Mouse (Mus musculus) adrenal gland (tissue): ENCODE data around the gene Zbed6.

Experiments used
- intact Hi-C: fragments of 180-260 bp; cut with DNase I; formaldehyde crosslinking; loops from one replicate; pipeline ENCODE4 v1.15.1; 2025

The Zbed6 gene

DNA sequence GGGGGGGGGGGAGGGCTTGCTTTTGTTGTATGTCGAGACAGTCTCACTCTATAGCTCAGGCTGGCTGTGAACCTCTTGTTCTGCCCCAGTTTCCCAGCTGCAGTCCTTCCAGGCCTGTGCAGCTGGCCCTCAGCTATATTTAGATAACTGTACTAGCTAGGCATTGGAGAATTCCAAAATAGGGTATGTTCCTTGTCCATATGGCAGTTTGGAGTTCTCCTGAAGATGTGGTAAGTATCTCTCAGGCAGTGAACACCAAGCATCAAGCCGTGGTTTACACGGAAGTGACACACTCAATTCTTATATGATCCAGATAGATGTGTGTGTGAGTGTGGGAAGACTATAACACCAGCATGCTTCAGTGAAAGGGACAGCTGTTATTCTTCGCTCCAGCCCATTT, 2.7 kb upstream of the Zbed6 start:
- intact Hi-C loops, result no loop called here

DNA sequence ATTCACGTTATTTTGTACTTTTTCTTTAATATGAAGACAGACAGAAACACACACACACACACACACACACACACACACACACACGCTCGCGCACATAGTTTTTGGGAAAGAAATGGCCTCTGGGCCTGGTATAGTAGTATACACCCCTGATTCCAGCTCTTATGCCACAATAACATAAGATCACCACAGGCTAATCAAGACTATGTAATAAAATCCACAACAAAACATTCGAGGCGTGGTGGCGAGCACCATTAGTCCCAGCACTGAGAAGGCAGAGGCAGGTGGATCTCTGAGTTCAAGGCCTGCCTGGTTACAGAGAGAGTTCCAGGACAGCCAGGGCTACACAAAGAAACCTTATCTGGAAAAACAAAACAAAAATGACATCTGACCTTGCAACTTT, 2.3 kb upstream of the Zbed6 start:
- intact Hi-C loops, result no loop called here

DNA sequence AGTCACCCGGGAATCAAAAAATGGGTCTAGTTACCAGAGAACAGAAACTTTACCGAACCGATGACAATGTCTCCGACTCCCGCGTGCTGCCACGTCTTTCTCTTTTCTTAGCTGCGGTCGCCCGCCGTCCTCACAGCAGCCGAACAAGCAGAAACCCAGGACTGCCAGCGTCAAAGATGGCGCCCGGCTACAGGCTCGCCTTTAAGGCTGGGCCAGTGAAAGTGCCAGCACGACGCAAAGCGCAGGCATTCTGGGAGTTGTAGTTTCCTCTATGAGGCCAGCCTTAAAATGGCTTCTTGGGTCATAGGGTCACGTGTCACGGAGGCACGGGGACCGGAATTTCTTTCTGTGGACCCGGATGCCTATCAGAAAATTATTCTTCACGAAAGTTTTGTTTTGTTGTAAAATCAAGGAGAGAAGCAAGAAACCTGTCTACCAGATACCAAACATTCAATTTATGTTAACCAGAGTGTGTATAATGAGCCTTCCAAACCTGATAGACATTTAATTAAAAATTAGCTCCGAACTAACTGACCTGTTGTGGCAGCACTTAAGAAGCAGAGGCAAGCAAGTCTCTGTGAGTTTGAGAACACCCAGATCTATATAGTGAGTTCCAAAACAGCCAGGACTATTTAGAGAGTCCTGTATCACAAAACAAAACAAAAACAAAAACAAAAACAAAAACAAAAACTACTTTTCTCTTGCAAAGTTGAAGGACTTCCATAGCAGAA, 683 bp upstream of the Zbed6 start, which contains the start of gene Gm38394:
Gene Gm38394, minus strand, starts transcription at position 116 of the 731 bp plus-strand sequence.
- intact Hi-C loops, result no loop called here

DNA sequence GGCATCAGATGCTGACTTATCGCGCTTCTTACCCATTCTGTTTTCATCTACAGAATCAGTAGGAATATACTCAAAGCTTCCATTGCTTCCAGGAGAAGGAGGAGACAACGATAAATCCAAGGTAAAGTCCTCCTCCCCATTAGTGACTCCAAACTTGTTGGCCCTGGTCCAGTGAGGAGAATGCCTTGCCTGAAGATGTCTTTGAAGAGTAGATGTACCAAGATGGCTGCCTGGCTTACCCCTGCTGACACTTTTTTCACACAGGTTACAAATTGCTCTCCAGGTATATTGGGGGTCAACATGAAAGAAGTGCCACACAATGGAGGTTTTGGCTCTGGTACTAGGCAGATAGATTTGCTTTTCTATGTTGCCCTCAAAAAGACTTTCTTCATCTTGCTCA, 1.8 kb downstream of the Zbed6 start:
- intact Hi-C loops, result no loop called here

DNA sequence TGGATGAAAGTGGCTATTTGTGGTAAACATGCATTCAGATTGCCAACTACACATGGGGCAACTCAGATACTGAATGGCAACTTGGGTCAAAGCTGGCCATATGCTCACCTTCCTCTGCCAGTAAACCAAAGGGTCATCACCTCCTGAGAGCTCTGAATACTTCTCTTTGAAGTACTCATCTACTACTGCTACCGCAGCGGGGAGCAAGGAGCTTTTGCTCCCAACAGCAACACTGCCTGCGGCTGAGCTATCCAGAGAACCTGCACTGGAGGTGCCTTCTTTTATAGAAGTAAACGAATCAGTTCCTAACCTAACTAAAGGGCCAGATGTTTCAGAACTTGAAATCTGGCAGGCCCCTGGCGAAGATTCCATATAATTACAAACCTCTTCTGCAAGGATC, 3.9 kb downstream of the Zbed6 start:
- intact Hi-C loops, result no loop called here

DNA sequence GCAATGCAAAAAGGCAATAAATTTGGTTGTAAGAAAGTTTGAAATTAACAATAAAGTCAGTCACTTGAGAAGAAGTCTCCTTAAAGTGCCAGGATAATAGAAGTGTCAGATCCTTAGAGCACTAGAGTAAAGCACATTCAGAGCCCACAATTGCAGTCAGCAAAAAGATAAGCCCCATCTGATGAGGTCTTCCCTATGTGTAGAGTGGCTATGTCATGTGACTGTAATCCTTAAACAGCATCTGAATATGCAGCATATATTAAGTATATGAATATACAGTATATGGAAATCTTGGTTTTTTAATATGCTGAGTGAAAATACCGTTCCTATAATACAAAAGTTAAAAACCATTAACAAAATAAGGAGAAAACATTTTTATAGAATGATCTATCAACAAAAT, 7.7 kb downstream of the Zbed6 start:
- intact Hi-C loops, result no loop called here

DNA sequence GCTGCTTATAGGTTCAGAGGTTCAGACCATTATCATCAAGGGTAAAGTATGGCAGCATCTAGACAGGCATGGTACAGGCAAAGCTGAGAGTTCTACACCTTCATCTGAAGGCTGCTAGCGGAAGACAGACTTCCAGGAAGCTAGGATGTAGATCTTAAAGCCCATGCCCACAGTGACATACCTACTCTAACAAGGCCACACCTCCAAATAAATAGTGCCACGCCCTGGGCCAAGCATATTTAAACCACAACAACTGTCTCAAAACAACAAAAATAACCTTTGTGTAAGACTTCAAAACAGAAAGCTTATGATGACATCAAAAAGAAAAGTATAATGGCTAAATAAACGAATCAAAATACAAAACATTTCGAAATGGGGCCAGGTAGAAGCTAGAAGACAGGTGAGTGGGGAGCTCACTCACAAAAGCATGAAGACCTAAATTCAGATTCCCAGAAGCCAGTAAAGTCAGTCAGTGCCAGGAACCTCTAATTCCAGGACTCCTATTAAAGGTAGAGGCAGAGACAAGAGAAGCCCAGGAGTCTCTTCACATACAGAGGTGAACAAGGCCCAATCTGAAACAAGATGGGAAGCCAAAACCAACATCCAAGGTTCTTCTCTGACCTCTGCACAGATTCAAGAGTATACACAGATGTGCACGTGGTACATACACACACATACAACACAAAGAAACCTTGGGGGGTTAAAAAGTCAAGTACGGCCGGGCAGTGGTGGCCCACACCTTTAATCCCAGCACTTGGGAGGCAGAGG, 10.2 kb downstream of the Zbed6 start:
- intact Hi-C loops, result no loop called here

DNA sequence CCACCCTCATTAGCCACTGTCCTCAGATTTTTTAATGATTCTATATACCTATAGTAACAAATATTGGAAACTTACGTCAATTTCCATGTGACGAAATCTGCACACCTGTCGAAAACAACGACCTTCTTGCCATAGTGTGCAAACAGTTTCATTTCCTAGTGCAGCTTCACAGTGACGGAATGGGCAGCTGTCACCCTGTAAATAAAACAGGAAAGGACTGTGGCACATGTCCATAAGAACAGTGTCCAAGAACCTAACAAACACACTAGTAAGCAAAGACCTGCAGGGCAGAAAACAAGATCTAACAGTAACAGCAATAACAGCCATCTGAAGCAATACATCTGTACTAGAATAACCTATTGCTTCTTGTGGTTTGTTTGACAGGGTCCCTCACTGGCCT, 15.0 kb downstream of the Zbed6 start:
- intact Hi-C loops, result no loop called here

DNA sequence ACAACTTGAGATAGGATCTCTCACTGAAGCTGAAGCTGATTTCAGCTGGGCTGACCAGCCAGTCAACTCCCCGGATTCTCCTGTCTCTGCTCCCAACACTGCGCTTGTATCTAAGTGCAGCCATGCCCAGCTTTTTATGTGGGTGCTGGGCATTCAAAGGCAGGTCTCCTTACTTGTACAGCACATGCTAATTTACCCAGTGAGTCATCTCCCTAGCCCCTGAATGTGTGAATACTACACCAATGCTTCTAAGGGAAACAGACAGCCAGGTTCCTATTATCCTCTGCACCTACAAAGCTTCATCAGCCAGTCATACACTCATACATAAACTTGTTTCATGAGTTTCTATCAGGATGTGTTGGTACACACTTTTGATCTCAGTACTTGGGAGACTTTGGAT, 19.5 kb downstream of the Zbed6 start:
- intact Hi-C loops, result no loop called here

DNA sequence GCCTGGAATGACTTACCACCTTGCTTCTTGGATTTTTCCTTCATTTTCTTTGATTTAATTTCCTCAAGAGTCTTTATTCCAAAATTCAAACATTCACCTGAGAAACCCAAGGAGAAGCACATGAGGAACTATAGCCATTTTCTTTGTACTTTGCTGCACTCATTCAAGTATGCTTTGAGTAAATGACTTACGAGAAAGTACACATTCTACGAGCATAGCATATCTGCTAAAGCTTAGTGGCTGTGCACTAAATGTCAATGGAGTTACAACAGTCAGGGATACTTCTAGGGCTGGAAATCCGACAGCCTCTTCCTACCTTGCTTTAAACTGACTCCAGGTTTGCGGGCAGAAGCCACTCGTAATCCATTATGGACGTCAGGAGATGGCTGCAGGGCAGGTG, 22.2 kb downstream of the Zbed6 start:
- intact Hi-C loops, result no loop called here

DNA sequence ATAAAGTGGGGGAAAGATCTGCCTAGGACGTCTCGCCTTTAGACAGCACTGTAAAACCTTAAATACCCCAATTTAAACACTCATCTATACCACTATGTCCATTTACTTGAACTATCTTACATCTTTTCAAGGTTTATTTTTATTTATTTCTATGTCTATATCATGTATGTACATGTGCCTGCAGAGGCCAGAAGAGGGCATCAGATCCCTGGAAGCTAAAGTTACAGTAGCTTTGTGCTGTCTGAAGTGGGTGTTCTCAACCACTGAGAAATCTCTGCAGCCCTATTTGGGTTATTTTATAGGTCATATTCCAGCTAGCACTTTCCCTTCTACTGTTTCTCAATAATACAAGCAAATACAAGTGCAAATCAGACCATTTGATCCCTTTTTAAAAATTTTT, 28.5 kb downstream of the Zbed6 start:
- intact Hi-C loops, result no loop called here

DNA sequence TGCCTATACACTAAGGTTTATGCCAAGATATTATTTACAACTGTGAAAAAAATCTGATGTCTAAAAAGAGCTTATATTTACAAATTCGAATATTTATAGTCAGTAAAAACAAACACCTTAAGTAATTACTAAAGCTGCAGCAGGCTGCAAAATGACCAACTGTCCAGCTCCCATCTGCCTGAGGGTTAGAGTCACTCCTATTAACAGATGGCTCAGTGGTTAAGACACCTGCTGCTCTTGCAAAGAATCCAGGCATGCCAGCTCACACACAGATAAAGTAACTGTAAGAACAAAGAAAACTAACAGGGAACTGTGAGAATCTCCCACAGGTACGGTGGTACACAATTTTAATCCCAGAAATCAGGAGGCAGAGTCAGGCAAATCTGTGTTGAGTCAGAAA, 35.6 kb downstream of the Zbed6 start:
- intact Hi-C loops, result no loop called here

DNA sequence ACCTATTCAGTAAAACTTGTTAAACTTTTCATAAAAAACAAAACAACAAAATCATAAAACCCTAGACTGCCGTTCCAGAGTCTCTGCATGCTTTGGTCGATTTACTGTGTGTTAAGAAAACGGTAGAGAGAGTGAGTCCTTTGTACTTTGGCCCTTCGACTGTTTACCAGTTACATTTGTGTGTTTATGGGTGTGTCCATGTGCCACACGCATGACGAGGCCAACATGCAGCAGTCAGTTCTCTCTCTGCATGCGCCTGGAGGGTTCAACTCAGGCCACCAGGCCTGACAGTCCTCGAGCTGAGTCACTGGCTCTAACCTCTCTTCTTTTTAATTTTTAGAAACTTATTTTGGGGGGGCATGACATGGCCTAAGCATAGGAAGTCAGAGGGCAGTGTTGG, 42.4 kb downstream of the Zbed6 start:
- intact Hi-C loops, result loop anchor here (10.0 kb wide), 1 partner anchor 444 kb away; no protein-coding TSS in a partner anchor

DNA sequence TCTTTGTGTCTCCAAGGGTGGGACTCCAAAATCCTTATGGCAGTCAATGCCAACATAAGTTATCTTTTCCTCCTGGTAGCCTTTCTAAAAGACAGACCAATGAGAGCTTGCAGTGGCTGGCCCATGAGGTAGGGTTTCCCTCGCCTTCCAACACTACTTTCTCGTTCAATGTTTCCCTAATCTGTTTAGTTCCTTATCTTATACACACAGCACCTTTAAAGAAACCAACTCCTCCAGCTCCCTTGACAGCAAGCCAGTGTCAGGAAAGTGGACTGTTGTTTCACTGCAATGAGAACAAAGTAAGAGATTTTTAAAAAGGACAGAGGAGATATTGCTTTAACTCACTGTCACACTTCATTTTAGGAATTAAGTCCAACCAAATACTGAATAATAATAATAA, 42.8 kb downstream of the Zbed6 start:
- intact Hi-C loops, result loop anchor here (10.0 kb wide), 1 partner anchor 443 kb away; no protein-coding TSS in a partner anchor

DNA sequence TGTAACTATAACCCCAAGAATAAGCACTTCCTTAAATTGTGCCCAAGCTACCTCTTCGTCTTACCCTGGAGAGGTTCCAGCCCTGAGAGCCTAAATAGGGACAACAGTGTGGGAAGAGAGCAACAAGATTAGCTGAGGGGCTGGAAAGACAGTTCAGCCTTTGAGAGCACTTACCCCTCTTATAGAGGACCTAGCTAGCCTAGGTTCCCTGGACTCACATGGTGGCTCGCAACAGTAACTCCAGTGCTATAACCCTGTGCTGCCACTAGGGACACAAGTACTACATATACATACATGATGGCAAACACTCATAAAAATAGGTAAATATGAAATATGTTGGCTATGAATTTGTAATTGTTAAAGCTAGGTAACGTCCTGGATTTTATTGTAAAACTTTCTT, 46.9 kb downstream of the Zbed6 start:
- intact Hi-C loops, result loop anchor here (10.0 kb wide), 1 partner anchor 439 kb away; no protein-coding TSS in a partner anchor

DNA sequence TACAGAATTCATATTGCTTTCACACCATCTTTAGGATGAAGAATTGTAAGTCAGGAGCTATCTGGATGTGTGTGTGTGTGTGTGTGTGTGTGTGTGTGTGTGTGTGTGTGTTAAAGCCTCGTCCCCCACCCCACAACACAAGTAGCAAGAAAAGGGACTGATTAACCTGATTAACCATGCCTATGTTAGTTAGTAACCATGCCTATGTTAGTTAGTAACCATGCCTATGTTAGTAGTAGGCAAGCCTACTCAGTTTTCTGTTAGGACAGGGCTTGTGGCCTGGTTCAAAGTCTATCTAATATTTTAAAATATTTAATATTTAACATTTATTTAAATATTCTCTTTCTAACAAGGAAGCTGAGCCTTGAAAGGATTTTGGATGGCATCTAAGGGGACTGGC, 49.2 kb downstream of the Zbed6 start:
- intact Hi-C loops, result loop anchor here (2.0 to 10.0 kb wide), 3 partner anchors 229 to 437 kb away; no protein-coding TSS in a partner anchor

DNA sequence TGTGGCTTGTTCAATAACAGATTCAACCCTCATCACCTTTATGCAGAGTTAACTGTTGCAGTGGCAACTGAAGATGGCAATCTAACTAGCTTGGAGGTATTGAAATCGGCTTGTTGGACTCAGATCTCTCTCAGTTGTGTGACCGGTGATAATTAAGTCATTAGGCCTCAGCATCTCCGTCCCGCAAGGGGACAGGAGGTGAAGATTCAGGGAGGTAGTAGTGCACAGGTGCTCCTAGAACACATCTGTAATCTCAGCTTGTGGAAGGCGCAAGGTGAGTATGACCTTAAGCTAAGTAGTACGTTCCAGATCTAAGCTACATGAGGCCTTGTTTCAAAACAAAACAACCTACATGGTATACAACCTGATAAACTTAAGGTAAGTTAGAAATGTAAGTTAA, 50.1 kb downstream of the Zbed6 start:
- intact Hi-C loops, result loop anchor here (2.0 to 10.0 kb wide), 3 partner anchors 228 to 436 kb away; no protein-coding TSS in a partner anchor

DNA sequence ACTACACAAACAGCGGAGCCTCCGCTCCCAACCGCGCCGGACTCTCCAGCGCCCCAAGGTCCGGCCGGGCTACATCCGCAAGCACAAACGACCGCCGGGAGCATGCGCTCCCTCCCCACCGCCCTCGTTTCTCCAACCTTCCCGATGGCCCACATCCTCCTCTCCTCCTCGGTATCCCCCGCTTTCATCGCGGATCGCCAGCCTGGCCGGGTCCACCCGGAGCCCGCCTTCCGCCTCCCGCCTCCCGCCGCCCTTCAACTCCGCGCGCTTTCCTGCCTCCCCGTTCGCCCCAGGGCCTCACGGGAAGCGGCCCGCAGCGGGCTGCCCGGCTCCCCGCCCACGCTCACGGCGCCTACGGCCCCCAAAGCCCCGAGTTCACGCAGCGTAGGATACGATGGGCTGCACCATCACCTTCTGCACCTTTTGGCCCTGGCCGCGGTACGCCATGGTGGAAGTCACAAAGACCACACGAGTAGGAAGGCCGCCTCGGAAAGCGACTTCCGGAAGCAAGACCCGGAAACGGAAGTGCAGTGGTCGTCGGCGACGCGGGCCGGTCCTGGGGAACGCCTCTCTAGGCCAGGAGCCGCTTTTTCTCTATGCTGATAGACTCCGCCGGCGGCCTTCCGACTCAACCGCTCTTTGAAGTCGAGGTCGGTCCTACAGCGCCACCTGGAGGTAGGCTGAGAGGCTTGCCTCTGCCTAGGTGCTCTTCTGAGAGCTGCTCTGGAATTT, 50.7 kb downstream of the Zbed6 start, which contains the start of gene Snrpe:
Gene Snrpe, minus strand, starts transcription at position 521 of the 732 bp plus-strand sequence.
- intact Hi-C loops, result loop anchor here (2.0 to 10.0 kb wide), 3 partner anchors 227 to 435 kb away; no protein-coding TSS in a partner anchor
